Mouse (Mus musculus) MEL-GATA-1-ER (cell line): ENCODE data around the gene Cybc1.

ENCODE experiments used
- DNase-seq: peaks from one replicate; pipeline ENCODE4 v3.0.0-alpha.2; 2012; ENCODE audit warnings: low read depth; ENCODE audit errors: extremely low read depth

The Cybc1 gene

GRCm38 (mm10) chr11:121216831-121217230 lies 12.3 kb downstream of the Cybc1 start:
- DNase-seq: no peak

GRCm38 (mm10) chr11:121204161-121205006 lies 24.7 kb downstream of the Cybc1 start, which contains the start of the genes Hexdc and Ogfod3:
Hexdc (plus strand) TSS chr11:121204433.
Ogfod3 (minus strand) TSS chr11:121204711.
- peak; percentile 94 for DNase-seq

- DNase-seq: no peak
Measured at GRCm38 (mm10) chr11:121203859-121204160, 25.3 kb downstream of the Cybc1 start.

- DNase-seq: peak; percentile 50
Measured at GRCm38 (mm10) chr11:121201436-121202198, 27.5 kb downstream of the Cybc1 start.

- no peak for DNase-seq
Measured at GRCm38 (mm10) chr11:121200781-121201180, 28.3 kb downstream of the Cybc1 start.

GRCm38 (mm10) chr11:121199851-121200250 lies 29.3 kb downstream of the Cybc1 start:
- DNase-seq: no peak

- DNase-seq: no peak
Measured at GRCm38 (mm10) chr11:121198622-121199021, 30.5 kb downstream of the Cybc1 start.

- no peak for DNase-seq
Measured at GRCm38 (mm10) chr11:121193415-121193814, 35.7 kb downstream of the Cybc1 start.

GRCm38 (mm10) chr11:121192742-121193141 lies 36.4 kb downstream of the Cybc1 start:
- no peak for DNase-seq

GRCm38 (mm10) chr11:121189681-121190080 lies 39.4 kb downstream of the Cybc1 start:
- no peak for DNase-seq

- peak; percentile 23 for DNase-seq
Measured at GRCm38 (mm10) chr11:121176285-121177270, 52.5 kb downstream of the Cybc1 start.

GRCm38 (mm10) chr11:121174234-121174633 lies 54.9 kb downstream of the Cybc1 start:
- no peak for DNase-seq

- DNase-seq: no peak
Measured at GRCm38 (mm10) chr11:121173203-121173602, 55.9 kb downstream of the Cybc1 start.
